Mouse (Mus musculus): Measurements from ENCODE around the gene Rtn4r. TPM values are rescaled to one million over a fixed set of nuclear protein-coding genes. Genes with fewer than 3 reads are reported as not detected.

Rtn4r gene
- polyA plus RNA-seq, 1 experiment from 2014 or later: 21.9 TPM

DNA sequence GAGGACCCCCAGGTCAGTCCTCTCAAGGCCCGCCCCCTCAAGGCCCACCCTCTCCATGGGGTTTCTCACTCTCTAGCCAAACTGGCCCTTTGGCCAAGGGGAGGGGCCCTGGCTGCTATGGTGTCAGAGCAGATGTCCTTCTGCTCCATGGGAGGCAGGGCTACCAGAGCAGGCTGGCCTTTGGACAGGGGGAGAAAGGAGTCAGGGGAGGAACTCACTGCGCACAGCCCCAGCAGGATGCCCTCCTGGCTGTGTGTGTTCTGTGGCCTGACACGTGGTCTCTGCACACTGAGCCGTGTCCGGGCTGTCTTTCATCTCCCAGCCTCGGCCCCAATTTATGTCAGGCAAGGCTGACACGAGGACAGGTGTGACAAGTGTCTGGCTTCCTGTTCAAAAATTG is 8.6 kb downstream of the Rtn4r start:
- no peak overlapping the region for H3K4me3 ChIP-seq
- no peak overlapping the region for H3K27ac ChIP-seq (replicated peaks)
- H3K9ac ChIP-seq (replicated peaks): no peak overlapping the region
- ATAC-seq (replicated peaks): no peak
- no peaks in the 10 kb centered on the region for H3K36me3 ChIP-seq
- H3K4me1 ChIP-seq: peaks cover 12% of the 10 kb centered on the region
- H3K4me2 ChIP-seq (replicated peaks): no peak overlapping the region
- H3K27me3 ChIP-seq: no peaks in the 10 kb centered on the region
- no peaks in the 10 kb centered on the region for H3K9me3 ChIP-seq
- WGBS: 73% methylated on average over 7 of the region's 7 CpGs

DNA sequence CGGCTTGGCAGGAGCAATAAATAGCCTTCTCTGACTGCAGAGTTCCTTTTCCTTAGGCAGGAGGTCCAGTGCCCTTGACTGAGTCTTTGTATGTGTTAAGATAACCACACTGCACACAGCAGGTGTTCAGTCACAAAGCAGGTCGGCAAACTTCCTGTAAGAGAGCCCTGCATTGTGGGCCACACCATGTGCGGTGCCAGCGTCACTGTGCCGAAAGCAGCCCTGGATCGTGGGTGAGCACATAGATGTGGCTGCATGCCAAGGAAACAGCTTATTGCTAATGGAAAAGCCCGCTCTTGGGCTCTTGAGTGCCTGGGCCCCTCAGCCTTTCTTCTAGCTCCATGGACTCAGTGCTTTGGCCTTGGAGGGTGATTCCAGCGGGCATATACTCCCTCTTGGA is 16.8 kb downstream of the Rtn4r start:
- Histone ChIP-seq H3K9me3 (no peaks in the 10 kb centered on the region), H3K9ac (replicated peaks) (no peak overlapping the region), H3K4me1 (peaks cover 38% of the 10 kb centered on the region), H3K4me3 (no peak overlapping the region), H3K36me3 (no peaks in the 10 kb centered on the region), H3K4me2 (replicated peaks) (no peak overlapping the region), H3K27me3 (no peaks in the 10 kb centered on the region), H3K27ac (replicated peaks) (peak overlapping the region; percentile 12)
- WGBS: 21% methylated on average over 8 of the region's 8 CpGs
- ATAC-seq (replicated peaks): peak; percentile 44

DNA sequence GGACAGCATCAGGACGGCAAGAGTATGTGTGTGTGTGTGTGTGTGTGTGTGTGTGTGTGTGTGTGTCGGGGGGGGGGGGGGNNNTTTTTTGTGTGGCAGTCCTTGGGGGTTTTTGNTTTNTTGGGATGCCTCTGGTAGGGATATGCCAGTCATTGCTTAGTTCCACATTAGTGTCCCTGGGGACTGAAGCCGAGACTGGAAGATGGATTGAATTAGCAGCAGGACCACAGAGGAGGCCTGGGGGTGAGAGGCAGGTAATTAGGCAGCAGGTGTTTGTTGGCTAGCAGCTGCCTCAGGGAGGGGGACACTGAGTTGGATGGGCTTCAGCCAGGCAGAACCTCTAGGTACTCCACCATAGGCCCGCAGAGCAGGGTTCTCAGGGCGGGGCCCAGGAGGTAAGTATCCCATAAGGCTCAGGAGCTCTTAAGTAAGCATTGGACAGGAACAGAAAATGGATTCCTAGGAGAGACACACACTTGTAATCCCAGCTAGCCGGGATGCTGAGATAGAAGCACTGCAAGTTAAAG is 18.0 kb downstream of the Rtn4r start:
- Histone ChIP-seq H3K4me2 (replicated peaks) (no peak overlapping the region), H3K4me1 (peaks cover 44% of the 10 kb centered on the region), H3K9me3 (no peaks in the 10 kb centered on the region), H3K27ac (replicated peaks) (no peak overlapping the region), H3K36me3 (no peaks in the 10 kb centered on the region), H3K4me3 (no peak overlapping the region), H3K9ac (replicated peaks) (no peak overlapping the region), H3K27me3 (no peaks in the 10 kb centered on the region)
- WGBS: 65% methylated on average over 5 of the region's 6 CpGs
- ATAC-seq (replicated peaks): no peak

DNA sequence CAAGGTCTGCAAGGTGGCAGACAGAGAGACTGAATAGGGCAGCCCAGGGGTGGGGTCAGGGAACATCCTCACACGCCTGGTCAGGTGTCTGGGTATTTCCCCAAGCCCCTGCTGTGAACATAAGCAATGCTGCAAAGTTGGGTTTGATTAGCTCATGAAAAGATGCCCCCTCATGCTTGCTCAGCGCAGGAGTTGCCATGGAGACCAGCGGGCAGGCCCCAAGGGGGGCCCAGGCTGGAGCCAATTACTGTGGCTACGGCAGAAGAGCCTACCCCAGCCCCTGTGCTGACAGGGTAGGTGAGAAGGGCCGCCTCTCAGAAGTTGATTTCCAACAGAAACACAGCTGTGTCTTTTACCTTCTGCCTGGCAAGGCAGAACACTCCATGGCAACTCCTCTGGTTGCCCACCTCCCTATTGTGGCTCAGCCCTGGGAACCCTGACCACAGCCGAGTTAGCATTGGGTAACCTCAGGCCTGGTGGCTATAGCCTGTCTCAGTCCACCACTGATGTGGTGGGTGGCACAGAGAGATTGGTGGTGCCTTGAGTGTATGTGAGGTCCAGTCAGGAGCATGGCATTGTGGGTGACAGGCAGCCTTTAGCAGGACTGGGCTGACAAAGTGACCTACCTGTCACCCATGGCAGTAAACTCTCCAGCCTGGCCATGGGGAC is 20.9 kb downstream of the Rtn4r start:
- Histone ChIP-seq H3K4me3 (no peak overlapping the region), H3K27ac (replicated peaks) (peak overlapping the region; percentile 44), H3K4me1 (peaks cover 51% of the 10 kb centered on the region), H3K27me3 (no peaks in the 10 kb centered on the region), H3K9ac (replicated peaks) (no peak overlapping the region), H3K9me3 (no peaks in the 10 kb centered on the region), H3K36me3 (peaks cover 7% of the 10 kb centered on the region; the same call in 1 of the 2 replicates), H3K4me2 (replicated peaks) (no peak overlapping the region)
- 4% methylated on average over 6 of the region's 6 CpGs for WGBS
- ATAC-seq (replicated peaks): peak; percentile 74

DNA sequence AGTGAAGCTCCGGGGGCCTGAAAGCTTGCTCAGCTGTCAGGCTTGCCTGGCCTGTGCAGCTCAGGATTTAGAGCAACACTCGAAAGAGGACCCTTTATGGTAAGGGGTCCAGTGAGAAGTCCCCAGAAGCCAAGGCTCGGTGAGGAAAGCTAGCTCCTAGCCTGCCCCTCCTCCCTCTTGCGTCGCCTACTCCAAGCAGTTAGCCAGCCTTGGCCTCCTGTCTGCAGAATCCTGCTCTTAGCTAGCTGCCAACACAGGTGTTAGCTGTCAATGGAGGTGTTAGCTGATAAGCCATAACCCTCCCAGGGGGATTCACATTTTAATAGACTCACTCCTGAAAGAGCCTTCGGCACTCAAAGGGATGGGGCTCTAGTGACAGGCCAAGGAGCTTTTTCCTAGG is 21.8 kb downstream of the Rtn4r start:
- no peak overlapping the region for H3K27ac ChIP-seq (replicated peaks)
- H3K4me2 ChIP-seq (replicated peaks): no peak overlapping the region
- peaks cover 7% of the 10 kb centered on the region; the same call in 1 of the 2 replicates for H3K36me3 ChIP-seq
- WGBS: 61% methylated on average over 6 of the region's 6 CpGs
- H3K4me1 ChIP-seq: peaks cover 53% of the 10 kb centered on the region
- H3K9ac ChIP-seq (replicated peaks): no peak overlapping the region
- H3K4me3 ChIP-seq: no peak overlapping the region
- no peaks in the 10 kb centered on the region for H3K27me3 ChIP-seq
- H3K9me3 ChIP-seq: no peaks in the 10 kb centered on the region
- ATAC-seq (replicated peaks): no peak

DNA sequence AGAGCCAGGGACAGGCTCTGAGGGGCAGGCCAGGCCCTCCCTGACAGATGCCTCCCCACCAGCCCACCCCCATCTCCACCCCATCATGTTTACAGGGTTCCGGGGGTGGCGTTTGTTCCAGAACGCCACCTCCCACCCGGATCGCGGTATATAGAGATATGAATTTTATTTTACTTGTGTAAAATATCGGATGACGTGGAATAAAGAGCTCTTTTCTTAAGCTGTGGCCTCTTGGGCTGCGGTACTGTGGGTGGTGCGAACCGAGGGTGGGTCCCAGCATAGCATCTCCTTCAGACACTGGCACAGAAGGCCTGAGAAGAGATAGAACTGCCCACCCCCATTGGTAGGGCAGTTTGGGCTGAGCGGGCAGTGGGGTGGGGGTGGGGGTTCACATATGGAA is 24.7 kb downstream of the Rtn4r start:
- Histone ChIP-seq H3K36me3 (peaks cover 7% of the 10 kb centered on the region; the same call in 1 of the 2 replicates), H3K27ac (replicated peaks) (no peak overlapping the region), H3K4me1 (peaks cover 60% of the 10 kb centered on the region), H3K9me3 (no peaks in the 10 kb centered on the region), H3K27me3 (no peaks in the 10 kb centered on the region), H3K9ac (replicated peaks) (no peak overlapping the region), H3K4me2 (replicated peaks) (no peak overlapping the region), H3K4me3 (no peak overlapping the region)
- no peak for ATAC-seq (replicated peaks)
- WGBS: 92% methylated on average over 12 of the region's 12 CpGs

DNA sequence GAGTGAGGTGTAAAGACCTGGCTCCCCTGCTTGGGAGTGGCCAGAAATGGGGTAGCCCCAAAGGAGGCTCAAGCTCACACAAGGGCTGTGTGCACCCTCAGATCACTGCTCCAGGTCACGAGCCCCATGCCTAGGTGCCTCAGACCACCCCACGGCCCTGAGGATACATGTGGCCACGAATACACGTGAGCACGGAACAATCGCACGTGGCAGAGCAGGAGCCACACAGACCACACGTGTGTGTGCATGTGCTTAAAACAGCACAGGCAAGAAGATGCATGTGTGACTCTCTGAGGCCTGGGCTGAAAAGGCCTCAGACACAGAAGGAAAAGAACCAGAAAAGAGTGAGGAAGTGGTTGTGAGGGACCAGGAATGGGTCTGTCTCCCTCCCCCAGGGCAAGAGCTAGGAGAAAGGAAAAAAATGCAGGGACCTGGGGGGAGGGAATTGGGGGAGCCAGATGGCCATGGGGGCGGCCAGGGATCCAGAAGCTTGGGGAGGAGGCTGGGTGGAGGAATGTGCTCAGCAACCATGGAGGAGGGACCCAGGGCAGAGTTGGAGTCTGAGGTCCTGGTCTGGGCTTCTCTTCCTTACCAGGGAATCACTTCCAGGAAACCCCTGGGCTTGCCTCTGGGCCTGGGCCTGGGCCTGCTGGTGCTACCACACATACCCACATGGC is 25.5 kb downstream of the Rtn4r start:
- Histone ChIP-seq H3K4me2 (replicated peaks) (no peak overlapping the region), H3K9ac (replicated peaks) (no peak overlapping the region), H3K9me3 (no peaks in the 10 kb centered on the region), H3K4me1 (peaks cover 53% of the 10 kb centered on the region), H3K27me3 (no peaks in the 10 kb centered on the region), H3K27ac (replicated peaks) (no peak overlapping the region), H3K36me3 (peaks cover 7% of the 10 kb centered on the region; the same call in 1 of the 2 replicates), H3K4me3 (no peak overlapping the region)
- no peak for ATAC-seq (replicated peaks)
- 91% methylated on average over 9 of the region's 9 CpGs for WGBS

DNA sequence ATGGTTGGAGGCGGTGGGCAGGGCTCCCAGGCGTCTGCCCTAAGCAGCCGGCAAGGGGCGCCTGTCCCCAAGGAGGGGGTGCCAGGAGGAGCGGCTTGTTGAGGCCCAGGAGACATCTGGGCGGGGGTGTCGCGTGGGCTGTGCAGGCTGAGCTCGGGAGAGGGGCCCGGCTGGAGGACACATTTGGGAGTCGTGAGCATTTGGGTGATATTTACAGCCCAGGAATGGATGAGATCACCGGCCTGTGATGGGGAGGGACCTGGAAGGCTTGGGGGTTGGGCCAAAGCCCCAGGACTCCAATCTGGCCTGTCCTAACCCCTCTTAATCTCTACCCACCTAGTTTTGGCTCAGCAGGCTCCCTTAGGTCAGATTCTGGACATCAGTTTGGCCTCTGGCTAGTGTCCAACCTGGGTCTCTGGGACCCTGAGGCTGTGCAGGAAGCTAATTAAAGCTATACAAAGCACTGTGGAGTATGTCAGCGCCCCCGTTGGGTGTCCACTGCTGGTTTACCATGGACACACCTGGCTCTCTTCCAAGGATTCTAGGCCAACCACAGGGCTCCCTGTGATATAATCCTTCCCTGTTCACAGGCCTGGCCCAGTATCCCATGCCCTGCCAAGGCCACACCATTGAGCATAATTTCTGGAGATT is 27.2 kb downstream of the Rtn4r start:
- Histone ChIP-seq H3K27me3 (no peaks in the 10 kb centered on the region), H3K4me1 (peaks cover 36% of the 10 kb centered on the region), H3K27ac (replicated peaks) (peak overlapping the region; percentile 58), H3K4me2 (replicated peaks) (no peak overlapping the region), H3K9ac (replicated peaks) (no peak overlapping the region), H3K9me3 (no peaks in the 10 kb centered on the region), H3K4me3 (no peak overlapping the region), H3K36me3 (peaks cover 7% of the 10 kb centered on the region; the same call in 1 of the 2 replicates)
- 28% methylated on average over 14 of the region's 14 CpGs for WGBS
- peak; percentile 49 for ATAC-seq (replicated peaks)

DNA sequence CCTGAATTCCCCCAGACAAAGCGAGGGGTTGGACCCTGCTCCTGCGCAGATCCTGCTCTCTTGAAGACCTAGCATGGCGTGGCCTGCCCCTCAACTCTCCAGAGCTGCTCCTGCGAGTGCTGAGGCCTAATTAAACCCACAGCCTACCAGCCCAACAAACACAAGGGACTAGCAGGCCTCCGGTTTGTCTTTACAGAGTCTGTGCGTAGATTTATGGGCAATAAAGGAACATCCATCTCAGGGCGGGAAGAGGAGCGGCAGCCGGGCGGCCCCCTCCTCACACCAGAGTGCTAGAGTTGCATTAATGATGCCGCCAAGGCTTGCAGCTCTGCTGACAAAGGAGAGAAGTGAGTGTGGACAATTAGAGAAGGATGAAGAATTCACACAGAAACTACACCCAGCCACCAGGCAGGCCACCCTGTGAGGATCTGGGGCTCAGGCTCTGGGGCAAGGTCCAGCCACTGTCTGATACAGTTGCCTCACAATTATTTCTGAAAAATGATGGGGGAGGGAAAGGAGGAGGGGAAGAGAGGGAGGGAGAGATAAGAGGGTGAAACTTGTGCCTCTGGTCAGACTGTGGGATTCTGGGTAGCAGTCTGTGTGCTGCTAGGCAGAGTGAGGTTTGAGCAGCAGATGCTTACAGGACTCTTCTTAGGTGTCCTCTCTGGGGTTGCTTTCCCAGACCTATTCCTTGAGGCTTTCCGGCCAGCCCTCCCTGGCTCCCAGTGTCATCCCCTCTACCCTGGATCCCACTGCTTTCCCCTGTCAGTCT is 29.3 kb downstream of the Rtn4r start:
- H3K4me2 ChIP-seq (replicated peaks): no peak overlapping the region
- H3K27ac ChIP-seq (replicated peaks): no peak overlapping the region
- H3K36me3 ChIP-seq: no peaks in the 10 kb centered on the region
- H3K9me3 ChIP-seq: no peaks in the 10 kb centered on the region
- no peak overlapping the region for H3K4me3 ChIP-seq
- H3K27me3 ChIP-seq: no peaks in the 10 kb centered on the region
- no peak for ATAC-seq (replicated peaks)
- peaks cover 48% of the 10 kb centered on the region for H3K4me1 ChIP-seq
- WGBS: 49% methylated on average over 12 of the region's 12 CpGs
- no peak overlapping the region for H3K9ac ChIP-seq (replicated peaks)

DNA sequence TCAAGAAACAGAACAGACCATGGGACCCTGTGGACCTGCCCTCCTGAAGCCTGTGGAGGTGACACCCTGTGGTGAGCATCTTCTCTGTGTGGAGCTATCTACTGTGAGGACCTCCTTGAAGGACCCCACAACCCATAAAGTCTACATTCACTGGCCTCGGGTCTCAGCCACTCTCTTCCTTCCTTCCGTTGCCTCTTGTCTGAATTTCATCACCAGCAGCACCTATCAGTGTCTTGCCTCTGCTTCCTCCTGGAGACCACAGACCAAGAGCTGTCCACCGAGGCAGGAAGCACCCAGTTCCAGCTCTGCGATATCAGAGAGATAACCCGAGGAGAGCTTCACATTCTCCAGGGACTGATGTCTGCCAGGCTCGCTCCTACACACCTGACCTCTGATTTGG is 31.8 kb downstream of the Rtn4r start:
- no peak overlapping the region for H3K4me3 ChIP-seq
- no peaks in the 10 kb centered on the region for H3K9me3 ChIP-seq
- peaks cover 39% of the 10 kb centered on the region for H3K4me1 ChIP-seq
- no peak for ATAC-seq (replicated peaks)
- no peak overlapping the region for H3K9ac ChIP-seq (replicated peaks)
- no peak overlapping the region for H3K27ac ChIP-seq (replicated peaks)
- H3K36me3 ChIP-seq: no peaks in the 10 kb centered on the region
- WGBS: 91% methylated on average over 6 of the region's 6 CpGs
- no peak overlapping the region for H3K4me2 ChIP-seq (replicated peaks)
- no peaks in the 10 kb centered on the region for H3K27me3 ChIP-seq

DNA sequence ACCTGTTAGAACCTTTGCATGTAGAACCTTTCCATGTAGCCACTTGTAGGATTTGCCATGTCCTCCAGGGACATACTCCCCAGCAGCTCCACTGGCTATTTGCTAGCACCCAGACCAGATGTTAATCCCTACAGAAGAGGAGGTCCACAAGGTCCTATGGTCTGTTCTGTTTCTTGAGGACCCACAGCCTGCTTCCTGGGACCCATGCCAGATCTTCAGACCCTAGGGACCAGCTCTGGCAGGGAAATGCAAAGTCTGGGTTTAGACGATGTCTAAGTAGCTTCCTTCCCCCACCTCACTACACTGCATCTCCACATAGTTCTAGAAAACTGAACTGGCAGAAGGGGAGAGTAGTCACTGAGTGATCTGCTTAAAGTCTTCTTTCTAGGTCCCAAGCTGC is 32.3 kb downstream of the Rtn4r start:
- Histone ChIP-seq H3K27ac (replicated peaks) (no peak overlapping the region), H3K4me3 (no peak overlapping the region), H3K9me3 (no peaks in the 10 kb centered on the region), H3K27me3 (no peaks in the 10 kb centered on the region), H3K36me3 (no peaks in the 10 kb centered on the region), H3K4me2 (replicated peaks) (no peak overlapping the region), H3K4me1 (peaks cover 38% of the 10 kb centered on the region), H3K9ac (replicated peaks) (no peak overlapping the region)
- ATAC-seq (replicated peaks): no peak
- 21% methylated on average over 1 of the region's 1 CpGs for WGBS

DNA sequence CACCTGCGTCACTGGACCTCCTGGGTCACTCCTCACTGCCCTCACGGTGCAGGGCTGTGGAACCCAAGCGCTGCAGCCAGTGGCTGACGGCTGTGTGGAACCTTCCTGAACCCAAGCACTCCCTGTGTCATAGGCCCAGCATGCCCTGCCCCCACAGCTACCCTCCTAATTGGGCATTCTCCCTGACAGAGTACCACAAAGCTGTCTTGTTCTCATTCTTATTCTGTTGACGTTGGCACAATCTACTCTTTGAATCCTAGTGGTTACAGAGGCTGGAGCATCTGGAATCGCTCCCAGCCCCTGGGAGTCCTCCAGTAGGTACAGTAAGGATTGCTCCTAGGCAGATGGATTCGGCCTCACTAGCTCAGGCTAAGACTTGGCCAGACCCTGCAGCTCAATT is 33.1 kb downstream of the Rtn4r start:
- WGBS: 27% methylated on average over 7 of the region's 7 CpGs
- peak; percentile 39 for ATAC-seq (replicated peaks)
- Histone ChIP-seq H3K27me3 (no peaks in the 10 kb centered on the region), H3K4me3 (no peak overlapping the region), H3K27ac (replicated peaks) (peak overlapping the region; percentile 61), H3K4me2 (replicated peaks) (no peak overlapping the region), H3K9me3 (no peaks in the 10 kb centered on the region), H3K9ac (replicated peaks) (no peak overlapping the region), H3K4me1 (peaks cover 35% of the 10 kb centered on the region), H3K36me3 (no peaks in the 10 kb centered on the region)

Data from forebrain, embryonic 15.5 days (tissue).